Mouse (Mus musculus): ENCODE results near the gene Ccdc155. TPM values are rescaled to one million over a fixed set of nuclear protein-coding genes. Genes with fewer than 3 reads are reported as not detected.
A peak's percentile ranks its signal among the peaks of the same experiment; 100 is the strongest.

Ccdc155 gene
- polyA plus RNA-seq, 1 experiment from 2014 or later, result 1.2 TPM

DNA sequence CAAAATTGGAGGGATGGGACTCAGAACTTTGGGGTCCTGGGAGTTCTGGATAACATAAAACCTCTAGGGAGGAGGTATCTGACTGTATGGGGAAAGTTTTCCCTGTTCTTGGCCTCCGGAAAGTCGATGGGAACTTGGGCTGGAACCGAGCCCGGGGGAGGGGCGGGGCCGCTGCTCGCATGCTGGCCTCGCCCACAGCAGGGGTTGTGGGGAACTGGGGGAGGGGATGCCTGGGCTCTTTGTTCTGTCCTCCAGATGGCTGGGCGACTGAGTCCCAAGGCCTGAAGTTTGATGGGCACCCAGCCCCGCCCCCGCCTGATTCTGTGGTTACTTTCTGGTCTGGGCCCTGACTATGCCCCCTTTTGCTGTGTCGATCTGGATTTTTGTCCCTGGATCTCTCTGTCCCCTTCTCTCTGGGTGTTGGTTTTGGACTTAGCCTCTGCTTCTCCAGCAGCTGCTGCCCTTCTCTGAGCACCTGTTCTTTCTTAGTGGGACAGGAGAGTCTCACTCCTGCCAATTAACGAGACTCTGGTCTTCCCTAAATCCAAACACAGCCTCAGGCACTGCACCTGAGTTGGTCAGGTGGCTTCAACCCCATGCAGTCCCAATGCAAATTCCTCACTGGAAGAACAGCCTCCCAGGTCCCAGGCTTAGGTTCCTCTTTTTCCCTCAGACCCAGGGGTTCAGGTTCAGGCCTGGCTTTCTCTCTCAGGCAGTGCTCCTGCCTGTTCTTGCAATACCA is 11.9 kb upstream of the Ccdc155 start:
- WGBS, result under 1% methylated on average over 13 of the region's 13 CpGs
- Histone ChIP-seq H3K9ac (peak overlapping the region; percentile 91), H3K4me3 (replicated peaks) (peak overlapping the region; percentile 76), H3K27me3 (peaks cover 8% of the 10 kb centered on the region), H3K27ac (peak overlapping the region; percentile 92), H3K36me3 (replicated peaks) (peaks cover 40% of the 10 kb centered on the region), H3K4me2 (peak overlapping the region; percentile 72), H3K9me3 (no peaks in the 10 kb centered on the region), H3K4me1 (peaks cover 48% of the 10 kb centered on the region)
- peak; percentile 88 for ATAC-seq (ENCODE audit: low FRiP score)

- peak within 1 kb of the TSS; percentile 72 for H3K4me2 ChIP-seq
- peaks cover 44% of the 10 kb centered on the region for H3K4me1 ChIP-seq
- H3K4me3 ChIP-seq (replicated peaks), result peak within 1 kb of the TSS; percentile 76
- H3K27ac ChIP-seq, result peak within 1 kb of the TSS; percentile 92
- no peaks in the 10 kb centered on the region for H3K9me3 ChIP-seq
- under 1% methylated on average over 52 of the region's 55 CpGs for WGBS
- H3K36me3 ChIP-seq (replicated peaks), result peaks cover 33% of the 10 kb centered on the region
- peak; percentile 62 for ATAC-seq (ENCODE audit: low FRiP score)
- H3K27me3 ChIP-seq, result peaks cover 16% of the 10 kb centered on the region
- peak within 1 kb of the TSS; percentile 91 for H3K9ac ChIP-seq
Measured at GRCm38 (mm10) chr7:45215673-45216441, 11.2 kb upstream of the Ccdc155 start, which contains the start of gene Tead2. Gene Tead2 (plus strand): TSS chr7:45215753.

DNA sequence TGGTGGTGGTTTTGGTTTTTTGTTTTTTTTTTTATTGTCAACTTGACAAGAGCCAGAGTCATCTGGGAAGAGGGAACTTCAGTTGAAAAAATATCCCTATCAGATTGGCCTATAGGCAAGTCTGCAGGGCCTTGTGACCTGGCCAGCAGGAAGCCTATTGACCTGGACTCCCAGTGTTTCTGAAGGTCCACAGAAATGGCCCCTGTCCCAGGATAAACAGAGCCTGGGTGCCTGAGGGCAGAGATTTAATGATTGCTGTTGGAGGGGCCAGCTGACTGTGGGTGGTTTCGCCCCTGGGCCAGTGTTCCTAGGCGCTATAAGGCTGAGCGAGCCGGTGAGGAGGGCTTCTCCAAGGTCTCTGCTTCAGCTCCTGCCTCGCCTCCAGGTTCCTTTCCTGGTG is 9.0 kb upstream of the Ccdc155 start:
- no peak for ATAC-seq (ENCODE audit: low FRiP score)
- Histone ChIP-seq H3K4me2 (no peak overlapping the region), H3K36me3 (replicated peaks) (peaks cover 11% of the 10 kb centered on the region), H3K27me3 (peaks cover 37% of the 10 kb centered on the region), H3K4me3 (replicated peaks) (no peak overlapping the region), H3K9me3 (no peaks in the 10 kb centered on the region), H3K27ac (no peak overlapping the region), H3K9ac (no peak overlapping the region), H3K4me1 (peaks cover 29% of the 10 kb centered on the region)
- 66% methylated on average over 5 of the region's 5 CpGs for WGBS

GRCm38 (mm10) chr7:45212356-45212755 is 7.7 kb upstream of the Ccdc155 start:
- 85% methylated on average over 7 of the region's 7 CpGs for WGBS
- 0 out of 2 replicates have a peak, but pooled peaks cover 7% of the 10 kb centered on the region for H3K9me3 ChIP-seq
- ATAC-seq (ENCODE audit: low FRiP score), result no peak
- no peak overlapping the region for H3K4me3 ChIP-seq (replicated peaks)
- peaks cover 39% of the 10 kb centered on the region for H3K27me3 ChIP-seq
- no peak overlapping the region for H3K9ac ChIP-seq
- no peaks in the 10 kb centered on the region; the same call in 1 of the 2 replicates for H3K36me3 ChIP-seq (replicated peaks)
- H3K4me1 ChIP-seq, result peaks cover 16% of the 10 kb centered on the region
- no peak overlapping the region for H3K4me2 ChIP-seq
- H3K27ac ChIP-seq, result no peak overlapping the region

DNA sequence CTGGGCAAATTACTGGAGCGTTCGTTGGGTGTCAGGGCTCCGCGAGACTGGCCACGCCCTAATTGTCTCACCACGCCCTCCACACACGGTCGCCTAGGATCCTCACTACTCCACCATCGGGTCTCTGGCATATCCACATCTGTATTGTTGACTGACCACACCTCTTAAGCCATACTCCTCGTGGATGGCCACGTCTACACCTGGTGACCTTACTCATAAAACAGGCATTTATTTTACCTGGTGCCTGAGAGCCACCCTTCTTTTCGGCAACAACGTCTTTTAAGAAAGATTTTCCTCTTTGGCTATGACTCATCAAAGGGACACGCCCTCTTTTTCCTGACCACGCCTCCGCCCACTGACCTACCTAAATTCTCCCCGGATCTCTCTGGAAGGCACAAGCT is 7.2 kb upstream of the Ccdc155 start, which contains the start of gene Dkkl1:
Gene Dkkl1 (minus strand): TSS at position 297 of the 401 bp plus-strand sequence.
- Histone ChIP-seq H3K4me1 (peaks cover 11% of the 10 kb centered on the region), H3K9ac (no peak within 1 kb of the TSS), H3K27ac (no peak within 1 kb of the TSS), H3K9me3 (0 out of 2 replicates have a peak, but pooled peaks cover 7% of the 10 kb centered on the region), H3K4me3 (replicated peaks) (0 out of 2 replicates have a peak within 1 kb of the TSS, but pooled peaks have one; percentile 5), H3K27me3 (peaks cover 39% of the 10 kb centered on the region), H3K36me3 (replicated peaks) (no peaks in the 10 kb centered on the region), H3K4me2 (peak within 1 kb of the TSS; percentile 31)
- no peak for ATAC-seq (ENCODE audit: low FRiP score)
- 6% methylated on average over 17 of the region's 17 CpGs for WGBS

DNA sequence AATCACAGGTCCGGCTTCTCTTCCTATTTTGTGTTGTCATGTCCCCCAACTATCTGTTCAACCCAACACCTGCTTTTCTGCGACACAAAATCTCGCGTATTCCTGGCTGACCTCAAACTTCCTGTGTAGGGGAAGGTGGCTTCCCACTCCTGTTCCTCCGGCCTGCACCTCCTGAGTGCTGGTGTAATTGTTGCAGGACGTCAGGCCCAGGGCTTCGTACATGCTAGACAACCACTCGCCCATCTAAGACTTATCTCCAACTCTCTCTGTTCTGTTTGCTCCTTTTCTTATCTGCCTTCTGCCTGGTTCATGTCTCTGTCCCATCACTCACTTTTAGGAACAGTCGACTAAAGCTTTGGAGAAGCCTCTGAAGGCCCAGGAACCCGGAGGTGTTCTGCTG is 6.4 kb upstream of the Ccdc155 start:
- H3K27me3 ChIP-seq, result peaks cover 39% of the 10 kb centered on the region
- no peaks in the 10 kb centered on the region for H3K36me3 ChIP-seq (replicated peaks)
- H3K4me3 ChIP-seq (replicated peaks), result no peak overlapping the region
- H3K27ac ChIP-seq, result no peak overlapping the region
- peaks cover 9% of the 10 kb centered on the region; the same call in 1 of the 2 replicates for H3K4me1 ChIP-seq
- H3K4me2 ChIP-seq, result no peak overlapping the region; the same call in 1 of the 2 replicates
- 0 out of 2 replicates have a peak, but pooled peaks cover 7% of the 10 kb centered on the region for H3K9me3 ChIP-seq
- no peak for ATAC-seq (ENCODE audit: low FRiP score)
- WGBS, result 78% methylated on average over 10 of the region's 10 CpGs
- H3K9ac ChIP-seq, result no peak overlapping the region

GRCm38 (mm10) chr7:45208260-45208659 is 3.6 kb upstream of the Ccdc155 start:
- H3K9me3 ChIP-seq, result 0 out of 2 replicates have a peak, but pooled peaks cover 7% of the 10 kb centered on the region
- H3K4me2 ChIP-seq, result no peak overlapping the region
- H3K27ac ChIP-seq, result no peak overlapping the region
- H3K4me3 ChIP-seq (replicated peaks), result no peak overlapping the region
- WGBS, result 77% methylated on average over 6 of the region's 6 CpGs
- peaks cover 10% of the 10 kb centered on the region for H3K4me1 ChIP-seq
- H3K9ac ChIP-seq, result no peak overlapping the region
- no peak for ATAC-seq (ENCODE audit: low FRiP score)
- H3K27me3 ChIP-seq, result peaks cover 47% of the 10 kb centered on the region
- no peaks in the 10 kb centered on the region for H3K36me3 ChIP-seq (replicated peaks)

GRCm38 (mm10) chr7:45202654-45203053 is 2.0 kb downstream of the Ccdc155 start:
- Histone ChIP-seq H3K27ac (no peak overlapping the region), H3K4me1 (peaks cover 8% of the 10 kb centered on the region; the same call in 1 of the 2 replicates), H3K36me3 (replicated peaks) (no peaks in the 10 kb centered on the region), H3K9ac (no peak overlapping the region), H3K9me3 (no peaks in the 10 kb centered on the region), H3K4me2 (no peak overlapping the region), H3K27me3 (peaks cover 16% of the 10 kb centered on the region; the same call in 1 of the 2 replicates), H3K4me3 (replicated peaks) (no peak overlapping the region)
- ATAC-seq (ENCODE audit: low FRiP score), result no peak
- 66% methylated on average over 9 of the region's 10 CpGs for WGBS

DNA sequence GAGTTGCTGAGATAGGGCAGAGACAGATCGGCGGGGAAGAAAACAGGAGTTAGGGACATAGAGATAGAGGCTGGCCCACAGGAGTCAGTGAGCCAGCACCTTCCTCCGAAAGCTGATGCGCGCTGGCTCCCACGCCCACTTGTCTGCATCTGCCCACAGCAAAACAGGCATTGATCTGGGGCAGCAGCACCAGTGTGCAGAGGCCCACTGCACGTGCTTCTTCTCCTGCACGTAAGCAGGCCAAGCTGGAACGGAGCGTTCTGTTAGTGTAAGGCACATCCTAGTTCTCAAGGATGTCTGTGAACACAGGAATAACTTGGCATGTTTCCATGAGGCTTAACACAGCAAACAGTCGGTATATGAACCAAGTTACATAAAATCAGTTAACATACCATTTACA is 5.7 kb downstream of the Ccdc155 start:
- Histone ChIP-seq H3K4me2 (no peak overlapping the region), H3K27ac (no peak overlapping the region), H3K4me1 (peaks cover 11% of the 10 kb centered on the region; the same call in 1 of the 2 replicates), H3K4me3 (replicated peaks) (no peak overlapping the region), H3K36me3 (replicated peaks) (no peaks in the 10 kb centered on the region), H3K9me3 (no peaks in the 10 kb centered on the region), H3K27me3 (peaks cover 30% of the 10 kb centered on the region), H3K9ac (no peak overlapping the region)
- 82% methylated on average over 11 of the region's 11 CpGs for WGBS
- ATAC-seq (ENCODE audit: low FRiP score), result no peak

GRCm38 (mm10) chr7:45198435-45198834 is 6.3 kb downstream of the Ccdc155 start:
- Histone ChIP-seq H3K27me3 (peaks cover 25% of the 10 kb centered on the region), H3K4me2 (no peak overlapping the region)
- WGBS, result 12% methylated on average over 5 of the region's 5 CpGs

GRCm38 (mm10) chr7:45196994-45197393 is 7.7 kb downstream of the Ccdc155 start:
- no peaks in the 10 kb centered on the region for H3K36me3 ChIP-seq (replicated peaks)
- 66% methylated on average over 5 of the region's 5 CpGs for WGBS
- H3K4me1 ChIP-seq, result peaks cover 11% of the 10 kb centered on the region; the same call in 1 of the 2 replicates
- H3K27me3 ChIP-seq, result peaks cover 24% of the 10 kb centered on the region
- no peak overlapping the region for H3K4me3 ChIP-seq (replicated peaks)
- no peak for ATAC-seq (ENCODE audit: low FRiP score)
- H3K27ac ChIP-seq, result no peak overlapping the region
- peak overlapping the region; percentile 17; the same call in 1 of the 2 replicates for H3K9ac ChIP-seq
- H3K4me2 ChIP-seq, result no peak overlapping the region
- H3K9me3 ChIP-seq, result no peaks in the 10 kb centered on the region

More at GRCm38 (mm10) chr7:45198435-45198834, 6.3 kb downstream of the Ccdc155 start:
- peak; percentile 64 for ATAC-seq (ENCODE audit: low FRiP score)
- no peak overlapping the region for H3K4me3 ChIP-seq (replicated peaks)
- H3K36me3 ChIP-seq (replicated peaks), result no peaks in the 10 kb centered on the region
- H3K4me1 ChIP-seq, result peaks cover 10% of the 10 kb centered on the region; the same call in 1 of the 2 replicates
- no peaks in the 10 kb centered on the region for H3K9me3 ChIP-seq
- peak overlapping the region; percentile 30; the same call in 1 of the 2 replicates for H3K9ac ChIP-seq
- H3K27ac ChIP-seq, result no peak overlapping the region

- Histone ChIP-seq H3K9ac (no peak overlapping the region), H3K4me2 (no peak overlapping the region), H3K4me1 (peaks cover 16% of the 10 kb centered on the region; the same call in 1 of the 2 replicates), H3K27me3 (peaks cover 27% of the 10 kb centered on the region), H3K9me3 (no peaks in the 10 kb centered on the region), H3K36me3 (replicated peaks) (no peaks in the 10 kb centered on the region), H3K4me3 (replicated peaks) (no peak overlapping the region), H3K27ac (no peak overlapping the region)
- 84% methylated on average over 4 of the region's 4 CpGs for WGBS
- ATAC-seq (ENCODE audit: low FRiP score), result no peak
Measured at GRCm38 (mm10) chr7:45196176-45196535, 8.5 kb downstream of the Ccdc155 start.
